Mouse (Mus musculus) ES-Bruce4 (cell line): ENCODE measurements around the gene Ypel4. TPM values are rescaled to one million over a fixed set of nuclear protein-coding genes. Genes with fewer than 3 reads are reported as not detected.
A peak's percentile ranks its signal among the peaks of the same experiment; 100 is the strongest.

Experiments used
- H3K27ac ChIP-seq: 2 replicates; pipeline ENCODE4 v1.5.1; 2012; ENCODE audit warnings: low read length, inconsistent platforms; ENCODE audit not compliant: insufficient read depth
- H3K27me3 ChIP-seq: 2 replicates; pipeline ENCODE4 v1.6.1; 2012; ENCODE audit warnings: mild to moderate bottlenecking, low read length, inconsistent platforms; ENCODE audit not compliant: control insufficient read depth, poor library complexity, insufficient read depth, severe bottlenecking
- H3K36me3 ChIP-seq: 2 replicates; pipeline ENCODE4 v1.6.1; 2012; ENCODE audit warnings: inconsistent platforms, mild to moderate bottlenecking, low read length, moderate library complexity; ENCODE audit not compliant: control insufficient read depth, poor library complexity, insufficient read depth, severe bottlenecking
- H3K4me1 ChIP-seq: one replicate; pipeline ENCODE4 v1.8.1; 2011; ENCODE audit warnings: low read length; ENCODE audit not compliant: control insufficient read depth, insufficient read depth
- H3K4me3 ChIP-seq: 2 replicates; pipeline ENCODE4 v1.5.1; 2011; ENCODE audit warnings: low read depth, mild to moderate bottlenecking, low read length
- H3K9ac ChIP-seq: 2 replicates; pipeline ENCODE4 v1.6.1; 2012; ENCODE audit warnings: low read depth, mild to moderate bottlenecking, inconsistent platforms; ENCODE audit not compliant: poor library complexity, severe bottlenecking
- H3K9me3 ChIP-seq: replicated peaks from 2 replicates; pipeline ENCODE4 v1.6.1; 2012; ENCODE audit warnings: mild to moderate bottlenecking, low read length, inconsistent platforms; ENCODE audit not compliant: control insufficient read depth, poor library complexity, insufficient read depth, severe bottlenecking
- CTCF ChIP-seq: IDR thresholded peaks from one replicate; pipeline ENCODE4 v1.8.1; 2011; ENCODE audit warnings: low read depth, low read length
- EP300 ChIP-seq: IDR thresholded peaks from 2 replicates; pipeline ENCODE4 v1.6.1; 2011; ENCODE audit warnings: low read depth, low read length; ENCODE audit not compliant: insufficient read depth
- POLR2A ChIP-seq: IDR thresholded peaks from one replicate; pipeline ENCODE4 v1.8.1; 2011; ENCODE audit warnings: low read length; ENCODE audit not compliant: insufficient read depth
- polyA plus RNA-seq: library from polyadenylated mRNA; stranded (reverse); fragments of >200 nt; gene quantifications from 2 replicates; pipeline ENCODE4 v1.2.4, GENCODE M21; 2011; ENCODE audit warnings: low read depth; ENCODE audit not compliant: missing spikeins, insufficient read depth, insufficient read length

Gene Ypel4
- polyA plus RNA-seq, 1 experiment = 0.73 TPM

DNA sequence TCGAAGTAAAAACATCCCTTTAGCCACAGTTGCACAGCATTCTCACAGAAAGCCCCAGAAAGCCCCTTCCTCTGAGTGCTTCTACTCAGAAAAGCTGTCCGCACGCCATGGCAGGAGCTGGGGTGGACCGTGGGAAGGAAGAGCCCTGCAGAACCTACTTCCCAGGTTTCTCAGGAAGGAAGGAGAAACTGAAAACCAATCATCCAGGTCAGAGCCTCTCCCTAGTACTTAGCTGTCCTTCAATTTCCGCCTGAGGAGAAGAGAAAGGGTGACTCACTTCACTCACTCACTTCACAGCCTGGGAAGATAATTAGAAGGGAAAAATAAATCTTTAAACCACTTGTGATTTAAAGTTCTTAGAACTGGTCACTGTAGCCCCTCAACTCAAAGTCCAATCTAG lies 29.5 kb upstream of the Ypel4 start:
- no peaks in the 10 kb centered on the region for H3K27me3 ChIP-seq
- H3K36me3 ChIP-seq = peaks cover 13% of the 10 kb centered on the region
- TF ChIP-seq EP300 (no peak), POLR2A (no peak), CTCF (no peak)
- no peaks in the 10 kb centered on the region for H3K9me3 ChIP-seq
- no peak overlapping the region for H3K9ac ChIP-seq
- no peak overlapping the region for H3K4me3 ChIP-seq
- H3K4me1 ChIP-seq = no peaks in the 10 kb centered on the region
- H3K27ac ChIP-seq = 0 out of 2 replicates have a peak overlapping the region, but pooled peaks have one; percentile 6

DNA sequence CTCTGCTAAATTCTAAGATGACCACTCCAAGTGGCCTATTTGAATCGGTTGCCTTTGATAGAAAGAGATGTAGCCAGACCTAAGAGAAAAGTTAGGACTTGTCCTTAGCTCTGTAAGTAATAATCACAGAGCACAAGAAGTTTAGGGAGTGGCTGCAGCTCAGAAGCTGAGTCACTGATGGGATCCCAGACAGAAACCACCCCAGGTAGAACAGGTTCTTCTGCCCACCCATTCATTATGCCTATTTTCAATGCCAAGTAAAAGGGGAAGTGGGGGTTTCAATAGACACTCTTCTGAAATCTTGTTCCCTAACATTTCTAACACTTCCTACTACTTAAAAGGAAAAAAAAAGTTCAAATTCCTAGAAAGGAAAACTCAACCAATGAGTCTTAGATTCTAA lies 28.6 kb upstream of the Ypel4 start:
- Histone ChIP-seq H3K4me1 (no peaks in the 10 kb centered on the region), H3K36me3 (peaks cover 21% of the 10 kb centered on the region), H3K4me3 (no peak overlapping the region), H3K27ac (peak overlapping the region; percentile 32; the same call in 1 of the 2 replicates), H3K27me3 (no peaks in the 10 kb centered on the region), H3K9me3 (no peaks in the 10 kb centered on the region), H3K9ac (no peak overlapping the region)
- TF ChIP-seq CTCF = no peak
- no peak for TF ChIP-seq EP300
- TF ChIP-seq POLR2A = no peak

DNA sequence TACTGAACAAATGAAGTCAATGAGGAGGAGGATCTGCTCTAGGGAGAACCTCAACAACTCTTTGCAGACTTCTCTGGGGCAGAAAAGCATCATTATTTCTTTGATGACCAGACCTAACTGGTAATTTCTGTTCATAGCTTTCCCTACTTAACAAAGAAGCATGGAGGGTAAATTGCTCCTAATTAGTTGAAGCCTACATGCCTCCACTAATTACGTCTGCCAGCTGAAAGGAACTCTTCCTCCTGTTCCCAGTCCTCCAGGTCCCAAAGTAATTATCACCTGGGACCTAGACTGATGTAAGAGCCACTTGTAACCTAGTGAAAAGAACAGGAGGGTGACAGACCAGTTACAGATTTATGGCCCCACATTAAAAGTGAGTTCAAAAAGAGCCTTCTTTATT lies 26.3 kb upstream of the Ypel4 start:
- no peaks in the 10 kb centered on the region for H3K9me3 ChIP-seq
- no peak overlapping the region for H3K4me3 ChIP-seq
- no peak overlapping the region for H3K9ac ChIP-seq
- H3K36me3 ChIP-seq = peaks cover 28% of the 10 kb centered on the region
- TF ChIP-seq EP300 (no peak), POLR2A (no peak), CTCF (no peak)
- no peak overlapping the region for H3K27ac ChIP-seq
- no peaks in the 10 kb centered on the region for H3K4me1 ChIP-seq
- no peaks in the 10 kb centered on the region for H3K27me3 ChIP-seq

DNA sequence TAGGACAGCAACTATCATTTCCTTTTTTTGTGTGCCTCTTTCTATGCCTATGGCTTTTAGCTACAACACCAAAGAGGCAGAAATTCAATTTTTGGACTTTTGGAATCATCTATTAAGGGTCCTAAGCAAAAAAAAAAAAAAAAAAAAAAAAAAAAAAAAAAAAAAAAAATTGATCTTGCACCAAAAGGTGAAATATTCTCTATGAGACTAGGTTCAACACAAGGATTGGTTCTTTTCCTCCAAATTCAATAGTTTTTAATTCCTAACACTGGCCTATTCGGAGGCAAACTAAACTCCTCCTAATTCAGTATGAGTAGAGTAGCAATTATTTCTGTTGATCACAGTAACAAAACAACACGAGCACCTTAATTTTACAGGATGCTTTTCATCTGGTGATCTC lies 22.0 kb upstream of the Ypel4 start:
- Histone ChIP-seq H3K4me3 (no peak overlapping the region), H3K36me3 (peaks cover 24% of the 10 kb centered on the region), H3K9me3 (no peaks in the 10 kb centered on the region), H3K27me3 (no peaks in the 10 kb centered on the region), H3K9ac (no peak overlapping the region), H3K27ac (no peak overlapping the region), H3K4me1 (no peaks in the 10 kb centered on the region)
- no peak for TF ChIP-seq EP300
- TF ChIP-seq POLR2A = no peak
- no peak for TF ChIP-seq CTCF

DNA sequence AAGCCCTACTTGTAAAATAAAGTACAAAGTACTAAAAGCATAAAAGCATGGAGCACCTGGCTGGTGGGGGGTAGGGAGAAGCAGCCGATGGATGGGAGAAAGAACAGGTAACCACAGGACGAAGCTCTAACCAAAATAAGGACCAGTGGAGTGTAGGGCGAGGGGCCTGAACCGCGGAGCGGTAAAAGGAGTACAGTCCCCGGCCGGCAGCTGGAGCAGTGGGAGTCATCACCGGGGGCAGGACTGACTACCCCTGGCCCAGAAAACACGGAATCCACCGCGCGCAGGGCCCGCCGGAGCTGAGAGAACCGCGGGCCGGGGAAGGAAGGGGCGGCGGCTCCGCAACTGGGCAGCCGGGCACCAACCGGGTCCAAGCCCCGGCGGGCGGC lies 19.4 kb upstream of the Ypel4 start:
- Histone ChIP-seq H3K27ac (peak overlapping the region; percentile 69), H3K4me3 (peak overlapping the region; percentile 96), H3K9me3 (no peaks in the 10 kb centered on the region), H3K9ac (peak overlapping the region; percentile 98), H3K27me3 (no peaks in the 10 kb centered on the region), H3K4me1 (no peaks in the 10 kb centered on the region), H3K36me3 (peaks cover 17% of the 10 kb centered on the region)
- TF ChIP-seq EP300 = no peak
- TF ChIP-seq CTCF = no peak
- TF ChIP-seq POLR2A = no peak

DNA sequence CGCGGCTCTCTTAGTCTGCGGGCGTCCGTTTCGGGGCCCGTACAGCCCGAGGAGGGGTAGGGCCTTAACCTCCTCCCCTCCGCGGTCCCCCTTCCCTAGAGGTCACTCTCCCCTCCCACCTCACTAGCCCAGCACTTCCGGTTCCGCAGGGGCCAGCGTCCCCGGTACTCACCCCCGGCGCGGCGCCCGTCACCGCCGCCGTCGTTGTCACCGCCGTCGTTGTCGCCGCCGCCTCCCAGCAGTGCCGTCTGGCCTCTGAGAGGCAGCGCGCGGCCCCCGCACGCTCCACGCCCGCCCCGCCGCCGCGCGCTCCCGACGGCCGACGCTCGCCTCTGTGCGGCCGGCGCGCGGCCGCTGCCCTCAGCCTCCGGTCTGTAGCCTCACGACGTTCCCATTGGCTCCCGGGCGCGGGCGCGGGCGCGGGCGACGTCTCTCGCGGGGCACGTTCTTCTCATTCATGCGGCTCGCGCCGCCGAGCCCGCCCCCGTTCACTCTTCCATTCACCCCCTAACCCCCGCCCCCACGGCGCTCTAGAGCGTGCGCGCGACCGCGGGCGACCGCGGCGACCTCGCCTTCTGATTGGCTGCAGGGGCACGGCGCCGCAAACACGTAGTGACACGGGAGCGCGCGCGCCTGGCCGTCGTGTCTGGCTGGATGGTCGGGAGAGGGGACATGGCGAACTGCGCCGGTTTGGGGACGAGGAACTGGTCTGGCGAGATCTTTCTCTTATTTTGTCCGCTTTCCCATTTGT lies 18.9 kb upstream of the Ypel4 start, which contains the start of gene Zdhhc5:
Gene Zdhhc5, minus strand, starts transcription at position 370 of the 751 bp plus-strand sequence.
- peak within 1 kb of the TSS; percentile 96 for H3K4me3 ChIP-seq
- H3K9ac ChIP-seq = peak within 1 kb of the TSS; percentile 98
- no peaks in the 10 kb centered on the region for H3K9me3 ChIP-seq
- H3K27ac ChIP-seq = peak within 1 kb of the TSS; percentile 69
- peaks cover 12% of the 10 kb centered on the region for H3K36me3 ChIP-seq
- no peaks in the 10 kb centered on the region for H3K27me3 ChIP-seq
- no peaks in the 10 kb centered on the region for H3K4me1 ChIP-seq
- TF ChIP-seq EP300 (no peak), CTCF (no peak), POLR2A (peak; percentile 58)
